Mouse (Mus musculus) gastrocnemius, postnatal 36 days (tissue): ENCODE results near the gene Proser2. TPM values are rescaled to one million over a fixed set of nuclear protein-coding genes. Genes with fewer than 3 reads are reported as not detected.
A peak's percentile ranks its signal among the peaks of the same experiment; 100 is the strongest.
"Not testable (repeated sequence)": the region's sequence is repeated elsewhere in the genome, so short reads cannot be mapped to it uniquely, and the experiment has no call there.

ENCODE experiments used
- DNase-seq, 2 experiments: peaks; one replicate each; pipeline ENCODE4 v3.0.0; 2022
- intact Hi-C: fragments of 180-260 bp; cut with DNase I; formaldehyde crosslinking; loops from one replicate; pipeline ENCODE4 v1.15.1; 2025
- total RNA-seq, 2 experiments: library from RNA; stranded (reverse); gene quantifications; 2 replicates each; pipeline ENCODE4 v1.2.3; 2021

Proser2 gene
- total RNA-seq, 2 experiments from 2014 or later, result 0.94 to 1.3 TPM

GRCm38 (mm10) chr2:6140572-6141161, 10.7 kb upstream of the Proser2 start:
- intact Hi-C loops, result no loop called here
- DNase-seq, result no peak

DNA sequence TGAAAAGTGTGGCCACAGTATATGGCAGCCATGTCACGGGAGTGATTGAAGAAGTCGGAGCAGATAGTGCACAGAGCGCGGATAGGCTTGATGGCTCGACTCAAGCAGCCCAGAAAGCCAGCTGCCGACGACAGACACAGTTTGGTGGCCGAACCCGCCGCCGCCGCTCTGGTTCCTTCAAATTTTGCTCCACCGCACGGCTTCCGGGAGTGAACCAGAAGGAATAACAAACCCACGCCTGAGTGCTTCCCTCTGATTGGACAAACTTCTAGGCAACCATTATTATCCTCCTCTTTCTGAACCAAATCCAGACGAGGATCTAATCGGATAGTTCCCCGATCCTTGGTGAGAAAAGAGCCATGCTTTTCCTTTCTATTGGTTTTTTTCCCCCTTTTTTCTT, 3.9 kb upstream of the Proser2 start:
- no peak for DNase-seq
- intact Hi-C loops, result no loop called here

- DNase-seq, result no peak
- intact Hi-C loops, result no loop called here
Measured at GRCm38 (mm10) chr2:6128881-6129280, 1.1 kb downstream of the Proser2 start.

- intact Hi-C loops, result no loop called here
- DNase-seq, result no peak
Measured at GRCm38 (mm10) chr2:6128136-6128805, 1.7 kb downstream of the Proser2 start.

- intact Hi-C loops, result no loop called here
- DNase-seq, result no peak
Measured at GRCm38 (mm10) chr2:6123046-6123445, 7.0 kb downstream of the Proser2 start.

GRCm38 (mm10) chr2:6121091-6121490, 8.9 kb downstream of the Proser2 start:
- intact Hi-C loops, result no loop called here
- DNase-seq, result no peak

GRCm38 (mm10) chr2:6118246-6118645, 11.8 kb downstream of the Proser2 start:
- DNase-seq, result no peak
- intact Hi-C loops, result no loop called here

DNA sequence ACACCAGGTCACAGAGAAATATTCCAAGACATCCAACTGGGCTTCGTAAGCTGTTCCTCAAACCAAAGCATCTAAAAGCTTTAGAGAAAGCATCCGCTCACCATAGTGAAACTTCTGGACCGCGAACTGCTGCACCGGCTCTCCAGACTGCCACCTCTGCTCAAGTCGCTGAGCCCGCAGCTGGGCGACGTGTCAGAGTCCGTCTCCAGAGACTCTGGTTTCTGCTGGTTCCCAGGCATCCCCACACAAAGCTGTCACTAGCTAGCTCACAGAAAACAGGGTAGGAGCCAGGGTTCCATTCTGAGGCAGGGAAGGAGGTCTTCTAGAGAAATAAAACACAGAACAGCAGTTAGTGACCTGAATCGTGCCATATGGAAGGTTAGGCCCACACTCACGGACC, 16.2 kb downstream of the Proser2 start:
- intact Hi-C loops, result no loop called here
- DNase-seq, result no peak

DNA sequence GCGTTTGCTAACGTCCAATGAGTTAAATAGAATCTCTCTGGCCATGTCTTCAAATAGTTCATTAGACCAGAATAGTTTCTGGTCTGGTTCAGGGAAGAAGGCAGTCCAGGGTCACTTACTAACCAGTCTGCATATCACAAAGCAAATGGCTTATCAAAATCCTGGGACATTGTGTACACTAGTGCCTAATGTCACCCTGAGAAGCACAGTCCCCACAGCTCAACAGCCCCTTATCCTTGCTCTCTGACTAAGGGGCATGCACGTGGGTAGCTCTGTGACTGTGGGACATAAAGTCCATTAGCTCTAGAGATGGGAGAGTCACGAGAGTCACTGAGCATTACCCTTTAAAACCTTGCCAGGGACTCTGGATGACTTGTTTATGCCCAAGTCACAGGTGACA, 17.4 kb downstream of the Proser2 start:
- intact Hi-C loops, result no loop called here
- DNase-seq, result no peak

- intact Hi-C loops, result no loop called here
- no peak for DNase-seq
Measured at GRCm38 (mm10) chr2:6105437-6105836, 24.6 kb downstream of the Proser2 start.

DNA sequence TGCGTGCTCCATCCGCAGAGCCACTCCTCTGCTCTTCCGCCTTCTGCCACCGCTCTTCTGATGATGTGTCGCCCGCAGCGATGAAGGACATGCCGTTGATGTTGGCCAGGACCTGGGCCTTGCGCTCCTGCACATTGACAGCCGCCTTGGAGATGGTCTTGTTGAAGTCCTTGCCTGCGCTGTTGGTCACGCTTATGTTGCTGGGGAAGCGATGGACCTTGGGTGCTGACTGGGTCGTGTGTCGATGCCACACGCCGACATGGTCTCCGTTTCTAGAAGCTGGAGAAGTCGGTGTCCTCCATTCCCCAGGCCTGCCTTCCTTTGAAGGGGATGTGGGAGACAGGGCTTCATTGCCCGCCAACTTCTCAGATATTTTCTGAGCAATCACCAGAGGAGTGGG, 29.3 kb downstream of the Proser2 start:
- no peak for DNase-seq
- intact Hi-C loops, result no loop called here

DNA sequence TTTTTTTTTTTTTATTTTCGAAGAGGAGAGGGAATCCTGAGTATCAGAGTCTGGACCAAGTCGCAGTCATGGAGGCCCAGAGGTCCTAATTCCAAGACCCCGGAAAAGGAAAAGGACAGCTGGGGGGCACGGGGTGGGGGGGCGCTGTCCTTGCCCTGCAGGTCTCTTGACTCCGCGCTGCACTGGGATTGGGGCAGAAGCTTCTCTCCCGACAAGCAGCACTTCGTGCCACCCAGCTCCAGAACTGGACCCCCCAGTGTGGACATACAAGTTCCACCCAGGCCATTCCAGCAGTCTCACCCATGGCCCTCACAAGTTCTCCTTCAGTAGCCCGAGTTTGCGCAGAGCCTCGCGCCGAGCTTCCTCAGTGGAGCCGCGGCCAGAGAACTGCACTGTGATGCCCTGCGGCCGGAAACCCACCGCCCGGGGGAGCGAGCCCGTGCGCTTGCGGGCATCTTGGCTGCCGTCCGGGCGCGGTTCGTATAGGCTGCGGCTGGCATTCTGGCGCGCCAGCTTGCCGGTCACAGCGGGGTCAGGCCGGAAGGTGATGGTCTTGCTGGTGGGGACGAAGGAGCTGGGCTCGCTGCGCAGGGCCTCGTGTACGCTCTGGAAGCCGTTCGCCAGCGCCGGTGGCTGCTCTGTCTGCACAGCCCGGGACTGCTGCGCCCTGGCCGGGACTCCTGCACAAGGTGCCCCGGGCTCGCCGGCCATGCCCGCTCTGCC, 29.8 kb downstream of the Proser2 start:
- intact Hi-C loops, result no loop called here
- DNase-seq, result peak in 1 of 2 experiments; percentile 28

DNA sequence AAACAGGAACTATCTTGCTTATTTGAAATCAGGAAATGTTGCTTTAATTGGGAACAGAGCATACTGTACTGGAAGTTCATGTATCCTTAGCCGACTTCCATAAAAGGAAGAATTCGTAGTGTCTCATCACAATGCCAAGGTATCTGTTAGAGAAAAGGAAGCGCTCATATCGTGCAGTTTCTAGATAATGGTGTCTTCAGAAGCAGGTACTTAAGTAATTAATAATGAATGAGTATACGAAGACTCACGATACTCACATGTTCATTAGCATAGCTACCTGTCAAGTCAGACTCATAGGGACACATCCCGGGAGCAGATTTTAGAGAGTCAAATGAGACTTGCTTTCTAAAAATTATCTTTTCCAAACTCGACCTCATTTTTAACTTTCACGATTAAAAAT, 30.6 kb downstream of the Proser2 start:
- intact Hi-C loops, result no loop called here

DNA sequence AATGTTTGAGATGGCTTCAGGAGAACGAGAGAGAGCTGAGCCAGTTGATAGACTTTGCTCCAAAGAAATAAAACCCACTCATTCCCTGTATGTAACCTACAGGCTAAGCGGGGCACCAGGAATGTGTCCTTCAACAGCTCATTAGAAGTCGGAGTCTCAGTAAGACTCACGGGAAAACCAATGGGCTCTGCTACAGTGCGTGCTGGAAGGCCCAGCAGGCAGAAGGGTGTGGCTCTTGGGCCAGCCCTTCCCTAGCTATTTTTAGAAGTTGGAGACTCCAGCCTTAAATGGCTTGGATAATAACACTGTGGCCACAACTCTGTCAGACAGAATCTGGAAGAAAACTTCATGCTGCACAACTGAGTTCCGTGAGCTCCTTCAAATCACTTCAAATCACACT, 31.1 kb downstream of the Proser2 start:
- intact Hi-C loops, result no loop called here
- DNase-seq, result no peak

More for the DNA sequence above, 30.6 kb downstream of the Proser2 start:
- DNase-seq, result no peak

- DNase-seq, result no peak
- intact Hi-C loops, result no loop called here
Measured at GRCm38 (mm10) chr2:6097113-6097716, 32.8 kb downstream of the Proser2 start.

GRCm38 (mm10) chr2:6089941-6090340, 40.1 kb downstream of the Proser2 start:
- DNase-seq, intact Hi-C loops: not testable (repeated sequence)

DNA sequence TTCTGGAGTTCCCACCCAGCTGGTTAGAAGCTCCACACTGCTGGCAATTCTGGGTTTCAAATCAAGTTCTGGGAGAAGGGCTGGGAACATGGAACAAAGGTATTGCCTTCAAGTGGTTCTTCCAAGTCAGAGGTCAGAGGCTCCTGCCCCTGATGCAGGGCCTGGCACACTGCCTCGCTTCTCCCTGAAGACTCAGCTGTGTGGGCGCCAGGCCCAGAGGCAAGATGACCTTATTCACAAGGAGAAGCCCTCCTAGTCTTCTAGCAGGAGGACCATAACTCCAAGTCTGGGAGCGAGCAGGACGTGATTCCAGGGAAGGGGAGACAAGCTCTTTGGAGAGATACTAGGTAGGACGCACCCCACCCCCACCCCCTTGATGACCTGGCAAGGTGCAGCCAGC, 42.9 kb downstream of the Proser2 start:
- peak; percentile 30 to 47 for DNase-seq
- intact Hi-C loops, result no loop called here

- no peak for DNase-seq
- intact Hi-C loops, result no loop called here
Measured at GRCm38 (mm10) chr2:6085622-6086530, 44.1 kb downstream of the Proser2 start.

GRCm38 (mm10) chr2:6083696-6084095, 46.3 kb downstream of the Proser2 start:
- intact Hi-C loops, result no loop called here

DNA sequence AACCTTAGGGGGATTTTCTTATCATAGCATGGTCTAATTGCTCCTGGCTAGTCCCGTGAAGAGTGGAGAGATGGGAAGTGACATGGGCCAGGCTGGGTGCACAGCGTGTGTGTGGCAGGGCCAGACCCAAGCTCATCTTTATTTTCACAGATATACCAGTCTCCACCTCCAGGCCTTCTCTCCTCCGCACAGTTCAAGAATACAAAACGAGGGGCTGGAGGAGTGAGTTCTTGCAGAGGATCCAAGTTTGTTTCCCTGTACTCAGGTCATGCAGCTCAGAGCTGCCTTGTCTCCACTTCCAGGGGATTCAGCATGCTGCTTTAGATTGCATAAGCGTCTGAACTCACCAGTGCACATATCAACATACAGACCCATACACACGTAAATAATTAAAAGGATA, 47.4 kb downstream of the Proser2 start:
- intact Hi-C loops, result no loop called here
- DNase-seq, result no peak

More at GRCm38 (mm10) chr2:6083696-6084095, 46.3 kb downstream of the Proser2 start:
- no peak for DNase-seq
